Mouse (Mus musculus) left cerebral cortex, adult 18-20 months (tissue): ENCODE measurements at regions not wholly inside any gene's neighbourhood (a gene's known extent, or its start where the extent isn't known, plus 50 kb on each side); places are given as distances from the start of the nearest gene placed in this dataset.

ENCODE experiments used
- DNase-seq, 2 experiments: peaks; one replicate each; pipeline ENCODE4 v3.0.0; 2021 to 2022; ENCODE audit warnings: low spot score in 2 of 2, mixed read lengths in 1 of 2

DNA sequence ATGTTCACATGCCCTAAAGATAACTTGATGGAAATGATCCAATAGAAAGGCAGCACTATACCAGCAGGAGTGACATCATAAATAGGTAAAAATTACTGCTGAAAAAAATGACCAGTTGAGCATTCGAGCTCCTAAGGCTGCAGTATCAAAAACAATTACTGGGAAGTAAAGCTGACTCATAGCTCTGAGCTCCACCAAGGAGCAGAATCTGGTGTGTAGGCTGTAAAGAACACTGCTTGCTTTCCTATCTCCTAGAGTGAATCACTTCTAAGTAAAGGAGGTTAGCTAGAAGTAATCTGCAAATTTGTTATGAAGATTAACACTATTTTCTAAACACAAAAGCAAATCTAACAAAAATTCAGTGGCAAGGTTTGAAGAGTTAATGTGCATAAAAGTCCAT is 224.9 kb upstream of the 4933436I01Rik start:
- DNase-seq, result peak in 1 of 2 experiments; percentile 1
